In the genomic region with DNA sequence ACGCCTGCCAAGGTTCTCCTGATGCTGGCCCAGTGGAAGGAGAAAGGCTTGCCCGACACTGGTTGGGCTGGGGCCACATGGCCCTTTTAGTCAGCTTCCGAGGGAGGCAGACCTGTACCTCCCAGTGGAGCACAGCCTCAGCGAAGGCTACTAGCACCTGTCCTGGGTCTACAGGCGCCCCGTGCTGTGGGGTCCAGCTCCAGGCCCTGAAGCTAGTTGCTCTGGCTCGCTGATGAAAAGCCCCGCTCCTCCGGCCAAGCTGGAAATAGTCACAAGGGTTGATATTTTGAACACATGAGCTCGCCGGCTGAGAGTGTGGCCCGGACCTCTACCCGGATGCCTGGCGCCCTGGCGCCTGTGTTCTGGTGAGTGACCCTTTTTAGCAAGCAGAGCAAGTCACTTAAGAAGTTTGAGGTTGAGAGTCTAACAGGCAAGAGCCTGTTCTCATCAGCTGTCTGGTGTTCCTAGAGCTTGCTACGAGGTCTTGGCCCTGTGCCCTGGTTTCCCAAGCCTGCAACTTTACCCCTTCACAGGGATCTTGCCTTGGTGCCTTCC, we compare ENCODE assay signal across 10 mouse cellular contexts. TPM values are rescaled to one million over a fixed set of nuclear protein-coding genes. Genes with fewer than 3 reads are reported as not detected.
A peak's percentile ranks its signal among the peaks of the same experiment; 100 is the strongest.
DNase-seq lines count a peak whose midpoint lies in the region; ATAC-seq lines count a peak whose summit lies in the region.
"Had no signal": no experiment of that assay in that cellular context is flagged by ENCODE, and none has a peak within 500 bp of the region (broad histone marks: within the 10 kb centered on the region; RNA-seq: fewer than 3 reads in every experiment).

No protein-coding gene starts in this region.

- H3K27ac ChIP-seq in intestine, embryonic 15.5 days, result no peak overlapping the region
- H3K27ac ChIP-seq in intestine, embryonic 16.5 days (ENCODE audit: low read length), result no peak overlapping the region
- H3K27ac ChIP-seq in embryonic facial prominence, embryonic 12.5 days, result no peak overlapping the region
- peak overlapping the region; percentile 78 for H3K27ac ChIP-seq in heart, embryonic 13.5 days (replicated peaks)

- H3K4me3 ChIP-seq in intestine, embryonic 15.5 days (replicated peaks), result no peak overlapping the region
- no peak overlapping the region for H3K4me3 ChIP-seq in intestine, embryonic 16.5 days (ENCODE audit: low read length)
- no peak overlapping the region for H3K4me3 ChIP-seq in embryonic facial prominence, embryonic 12.5 days
- peak overlapping the region; percentile 18 for H3K4me3 ChIP-seq in heart, embryonic 13.5 days

- DNase-seq in lung, postnatal 10 days, result peak; percentile 60
- DNase-seq in thymus, postnatal 36 days, result no peak
- DNase-seq in layer of hippocampus, postnatal 36 days, result no peak

- H3K4me1 ChIP-seq in intestine, embryonic 15.5 days (replicated peaks), result peaks cover 17% of the 10 kb centered on the region
- peaks cover 14% of the 10 kb centered on the region for H3K4me1 ChIP-seq in intestine, embryonic 16.5 days (ENCODE audit: control insufficient read depth, insufficient read depth, low read length)
- H3K4me1 ChIP-seq in embryonic facial prominence, embryonic 12.5 days, result peaks cover 17% of the 10 kb centered on the region; the same call in 1 of the 2 replicates
- peaks cover 33% of the 10 kb centered on the region for H3K4me1 ChIP-seq in heart, embryonic 13.5 days

- no peaks in the 10 kb centered on the region for H3K27me3 ChIP-seq in intestine, embryonic 15.5 days (replicated peaks)
- H3K27me3 ChIP-seq in intestine, embryonic 16.5 days (replicated peaks; ENCODE audit: control insufficient read depth, insufficient read depth, low read length), result no peaks in the 10 kb centered on the region
- no peaks in the 10 kb centered on the region for H3K27me3 ChIP-seq in embryonic facial prominence, embryonic 12.5 days
- no peaks in the 10 kb centered on the region for H3K27me3 ChIP-seq in heart, embryonic 13.5 days (replicated peaks)

- H3K36me3 ChIP-seq in intestine, embryonic 15.5 days, result no peaks in the 10 kb centered on the region
- H3K36me3 ChIP-seq in intestine, embryonic 16.5 days (ENCODE audit: control insufficient read depth, insufficient read depth, low read length), result no peaks in the 10 kb centered on the region
- H3K36me3 ChIP-seq in embryonic facial prominence, embryonic 12.5 days, result no peaks in the 10 kb centered on the region
- no peaks in the 10 kb centered on the region for H3K36me3 ChIP-seq in heart, embryonic 13.5 days

- ATAC-seq in intestine, embryonic 15.5 days, result 0 out of 2 replicates have a peak, but pooled peaks have one; percentile 28
- ATAC-seq in intestine, embryonic 16.5 days, result no peak
- ATAC-seq in embryonic facial prominence, embryonic 12.5 days (ENCODE audit: insufficient number of reproducible peaks, insufficient read depth, low FRiP score, low TSS enrichment), result 0 out of 2 replicates have a peak, but pooled peaks have one; percentile 11
- ATAC-seq in heart, embryonic 13.5 days (ENCODE audit: extremely low read depth, insufficient number of reproducible peaks, low FRiP score, low TSS enrichment), result 0 out of 2 replicates have a peak, but pooled peaks have one; percentile 35
- no peak for ATAC-seq in cerebellum, adult (ENCODE audit: insufficient number of reproducible peaks, low FRiP score, low TSS enrichment)

- H3K9me3 ChIP-seq in intestine, embryonic 15.5 days, result no peaks in the 10 kb centered on the region
- no peaks in the 10 kb centered on the region for H3K9me3 ChIP-seq in intestine, embryonic 16.5 days (ENCODE audit: control insufficient read depth, low read length)
- no peaks in the 10 kb centered on the region for H3K9me3 ChIP-seq in embryonic facial prominence, embryonic 12.5 days
- H3K9me3 ChIP-seq in heart, embryonic 13.5 days, result 0 out of 2 replicates have a peak, but pooled peaks cover 3% of the 10 kb centered on the region

- H3K4me2 ChIP-seq in intestine, embryonic 15.5 days (replicated peaks), result peak overlapping the region; percentile 22
- H3K4me2 ChIP-seq in intestine, embryonic 16.5 days (ENCODE audit: low read depth, low read length), result no peak overlapping the region
- H3K4me2 ChIP-seq in embryonic facial prominence, embryonic 12.5 days (replicated peaks), result no peak overlapping the region
- peak overlapping the region; percentile 59 for H3K4me2 ChIP-seq in heart, embryonic 13.5 days

- 66% methylated on average over 16 of the region's 16 CpGs for WGBS in intestine, embryonic 15.5 days
- 67% methylated on average over 16 of the region's 16 CpGs for WGBS in intestine, embryonic 16.5 days
- 64% methylated on average over 16 of the region's 16 CpGs for WGBS in embryonic facial prominence, embryonic 12.5 days
- 38% methylated on average over 16 of the region's 16 CpGs for WGBS in heart, embryonic 13.5 days

- H3K9ac ChIP-seq in intestine, embryonic 15.5 days, result no peak overlapping the region
- H3K9ac ChIP-seq in intestine, embryonic 16.5 days (ENCODE audit: low read depth, low read length), result no peak overlapping the region
- H3K9ac ChIP-seq in embryonic facial prominence, embryonic 12.5 days, result no peak overlapping the region
- peak overlapping the region; percentile 67 for H3K9ac ChIP-seq in heart, embryonic 13.5 days

RNA-seq across cellular contexts. Expression of gene Traf3, which starts 22.6 kb away (rescaled TPM):
- polyA plus RNA-seq in intestine, embryonic 15.5 days (2015; fragmentation: Nextera tagmentation; extraction: Ambion mirVana), result 6.9 and 7.8 TPM in 2 replicates
- polyA plus RNA-seq in intestine, embryonic 16.5 days (2015; fragmentation: Nextera tagmentation; extraction: Ambion mirVana), result 4.0 TPM in 2 replicates
- 15.8 TPM in 2 replicates for polyA plus RNA-seq in embryonic facial prominence, embryonic 12.5 days (2016; fragmentation: Nextera tagmentation; extraction: Ambion mirVana)
- 6.0 TPM in 2 replicates for polyA plus RNA-seq in heart, embryonic 13.5 days (2015; fragmentation: Nextera tagmentation; extraction: Ambion mirVana)
- total RNA-seq in layer of hippocampus, postnatal 36 days (2021), result 10 to 100 TPM; 71.9 to 86.6 TPM

RNA-seq across cellular contexts. Expression of gene 4930595D18Rik, which starts 40.7 kb away (rescaled TPM):
- not detected in 2 replicates for polyA plus RNA-seq in intestine, embryonic 15.5 days (2015; fragmentation: Nextera tagmentation; extraction: Ambion mirVana)
- polyA plus RNA-seq in intestine, embryonic 16.5 days (2015; fragmentation: Nextera tagmentation; extraction: Ambion mirVana), result not detected in 2 replicates
- polyA plus RNA-seq in embryonic facial prominence, embryonic 12.5 days (2016; fragmentation: Nextera tagmentation; extraction: Ambion mirVana), result not detected in 2 replicates
- not detected in 2 replicates for polyA plus RNA-seq in heart, embryonic 13.5 days (2015; fragmentation: Nextera tagmentation; extraction: Ambion mirVana)
- total RNA-seq in layer of hippocampus, postnatal 36 days (2021), result not detected
- polyA plus RNA-seq: cerebellum, adult 2 months; liver, embryonic 16.5 days had no signal

Comparison
In these comparisons a context has a peak if more than half of its experiments do, and no peak if none do; other contexts are left out.
1. ATAC-seq: peak in intestine, embryonic 15.5 days (single experiment), embryonic facial prominence, embryonic 12.5 days (single experiment) and heart, embryonic 13.5 days (single experiment); none in intestine, embryonic 16.5 days (single experiment) and cerebellum, adult (single experiment).
2. H3K4me2 ChIP-seq: peak in intestine, embryonic 15.5 days (single experiment) and heart, embryonic 13.5 days (single experiment); none in intestine, embryonic 16.5 days (single experiment) and embryonic facial prominence, embryonic 12.5 days (single experiment).